Mouse (Mus musculus): ENCODE data around the gene Rln1. TPM values are rescaled to one million over a fixed set of nuclear protein-coding genes. Genes with fewer than 3 reads are reported as not detected.

Rln1 gene
- total RNA-seq, 1 experiment, result 3.4 TPM

GRCm38 (mm10) chr19:29323416-29324049, 10.9 kb downstream of the Rln1 start:
- H3K36me3 ChIP-seq (ENCODE audit: control insufficient read depth, insufficient read depth, low read length, poor library complexity, severe bottlenecking), result no peaks in the 10 kb centered on the region
- DNase-seq (ENCODE audit: low read depth, low spot score), result no peak
- in situ Hi-C loops (cut with MboI; ENCODE audit: low sequenced_read_pairs in 2 of 2, unreplicated experiment in 2 of 2), result no loop called here
- H3K4me1 ChIP-seq (ENCODE audit: control insufficient read depth in 2 of 2, insufficient read depth in 2 of 2, low read length in 2 of 2, poor library complexity in 1 of 2), result peaks cover 2 to 4% of the 10 kb centered on the region in 2 experiments; a peak in 1 of 4 replicates
- no peak overlapping the region for H3K9ac ChIP-seq (ENCODE audit: insufficient read depth, low read depth, low read length, poor library complexity, severe bottlenecking)
- TF ChIP-seq HCFC1 (IDR thresholded peaks at IDR 0.05; ENCODE audit: borderline replicate concordance, insufficient read depth, low read length), result no peak
- no peak for TF ChIP-seq ZNF384 (IDR thresholded peaks at IDR 0.05; ENCODE audit: low read depth, low read length)
- TF ChIP-seq CHD2 (IDR thresholded peaks at IDR 0.05; ENCODE audit: low read depth, low read length), result no peak
- TF ChIP-seq MAFK (IDR thresholded peaks at IDR 0.05; ENCODE audit: insufficient read depth, low read depth, low read length), result no peak
- no peak for TF ChIP-seq ZC3H11A (IDR thresholded peaks at IDR 0.05; ENCODE audit: borderline replicate concordance, low read depth, low read length)
- no peak overlapping the region for H3K4me3 ChIP-seq (ENCODE audit: insufficient read depth in 1 of 2, low read depth in 1 of 2, low read length in 2 of 2, poor library complexity in 1 of 2, severe bottlenecking in 1 of 2)
- H3K27ac ChIP-seq (ENCODE audit: insufficient read depth, low read depth, low read length, poor library complexity, severe bottlenecking), result no peak overlapping the region
- H3K9me3 ChIP-seq (ENCODE audit: control insufficient read depth, insufficient read depth, low read depth, low read length), result no peaks in the 10 kb centered on the region

- Histone ChIP-seq H3K27ac (ENCODE audit: insufficient read depth, low read depth, low read length, poor library complexity, severe bottlenecking) (no peak overlapping the region), H3K9me3 (ENCODE audit: control insufficient read depth, insufficient read depth, low read depth, low read length) (no peaks in the 10 kb centered on the region), H3K9ac (ENCODE audit: insufficient read depth, low read depth, low read length, poor library complexity, severe bottlenecking) (no peak overlapping the region), H3K36me3 (ENCODE audit: control insufficient read depth, insufficient read depth, low read length, poor library complexity, severe bottlenecking) (no peaks in the 10 kb centered on the region), H3K4me3 (ENCODE audit: insufficient read depth in 1 of 2, low read depth in 1 of 2, low read length in 2 of 2, poor library complexity in 1 of 2, severe bottlenecking in 1 of 2) (no peak overlapping the region), H3K4me1 (ENCODE audit: control insufficient read depth in 2 of 2, insufficient read depth in 2 of 2, low read length in 2 of 2, poor library complexity in 1 of 2) (no peaks in the 10 kb centered on the region)
- DNase-seq (ENCODE audit: low read depth, low spot score), result no peak
- in situ Hi-C loops (cut with MboI; ENCODE audit: low sequenced_read_pairs in 2 of 2, unreplicated experiment in 2 of 2), result no loop called here
- no peak for TF ChIP-seq HCFC1 (IDR thresholded peaks at IDR 0.05; ENCODE audit: borderline replicate concordance, insufficient read depth, low read length)
- no peak for TF ChIP-seq CHD2 (IDR thresholded peaks at IDR 0.05; ENCODE audit: low read depth, low read length)
- TF ChIP-seq ZNF384 (IDR thresholded peaks at IDR 0.05; ENCODE audit: low read depth, low read length), result no peak
- no peak for TF ChIP-seq MAFK (IDR thresholded peaks at IDR 0.05; ENCODE audit: insufficient read depth, low read depth, low read length)
- no peak for TF ChIP-seq ZC3H11A (IDR thresholded peaks at IDR 0.05; ENCODE audit: borderline replicate concordance, low read depth, low read length)
Observed at GRCm38 (mm10) chr19:29312661-29313060, 21.8 kb downstream of the Rln1 start.

GRCm38 (mm10) chr19:29311791-29312190, 22.7 kb downstream of the Rln1 start:
- Histone ChIP-seq H3K9me3 (ENCODE audit: control insufficient read depth, insufficient read depth, low read depth, low read length) (no peaks in the 10 kb centered on the region), H3K4me1 (ENCODE audit: control insufficient read depth in 2 of 2, insufficient read depth in 2 of 2, low read length in 2 of 2, poor library complexity in 1 of 2) (no peaks in the 10 kb centered on the region), H3K27ac (ENCODE audit: insufficient read depth, low read depth, low read length, poor library complexity, severe bottlenecking) (no peak overlapping the region), H3K9ac (ENCODE audit: insufficient read depth, low read depth, low read length, poor library complexity, severe bottlenecking) (no peak overlapping the region), H3K4me3 (ENCODE audit: insufficient read depth in 1 of 2, low read depth in 1 of 2, low read length in 2 of 2, poor library complexity in 1 of 2, severe bottlenecking in 1 of 2) (no peak overlapping the region), H3K36me3 (ENCODE audit: control insufficient read depth, insufficient read depth, low read length, poor library complexity, severe bottlenecking) (no peaks in the 10 kb centered on the region)
- in situ Hi-C loops (cut with MboI; ENCODE audit: low sequenced_read_pairs in 2 of 2, unreplicated experiment in 2 of 2), result no loop called here
- no peak for DNase-seq (ENCODE audit: low read depth, low spot score)
- TF ChIP-seq MAFK (IDR thresholded peaks at IDR 0.05; ENCODE audit: insufficient read depth, low read depth, low read length) (no peak), ZC3H11A (IDR thresholded peaks at IDR 0.05; ENCODE audit: borderline replicate concordance, low read depth, low read length) (no peak), ZNF384 (IDR thresholded peaks at IDR 0.05; ENCODE audit: low read depth, low read length) (no peak), CHD2 (IDR thresholded peaks at IDR 0.05; ENCODE audit: low read depth, low read length) (no peak), HCFC1 (IDR thresholded peaks at IDR 0.05; ENCODE audit: borderline replicate concordance, insufficient read depth, low read length) (no peak)

GRCm38 (mm10) chr19:29308832-29309231, 25.6 kb downstream of the Rln1 start:
- Histone ChIP-seq H3K36me3 (ENCODE audit: control insufficient read depth, insufficient read depth, low read length, poor library complexity, severe bottlenecking) (no peaks in the 10 kb centered on the region), H3K27ac (ENCODE audit: insufficient read depth, low read depth, low read length, poor library complexity, severe bottlenecking) (no peak overlapping the region), H3K4me3 (ENCODE audit: insufficient read depth in 1 of 2, low read depth in 1 of 2, low read length in 2 of 2, poor library complexity in 1 of 2, severe bottlenecking in 1 of 2) (no peak overlapping the region), H3K4me1 (ENCODE audit: control insufficient read depth in 2 of 2, insufficient read depth in 2 of 2, low read length in 2 of 2, poor library complexity in 1 of 2) (no peaks in the 10 kb centered on the region), H3K9ac (ENCODE audit: insufficient read depth, low read depth, low read length, poor library complexity, severe bottlenecking) (no peak overlapping the region), H3K9me3 (ENCODE audit: control insufficient read depth, insufficient read depth, low read depth, low read length) (no peaks in the 10 kb centered on the region)
- in situ Hi-C loops (cut with MboI; ENCODE audit: low sequenced_read_pairs in 2 of 2, unreplicated experiment in 2 of 2), result no loop called here
- DNase-seq (ENCODE audit: low read depth, low spot score), result no peak
- TF ChIP-seq HCFC1 (IDR thresholded peaks at IDR 0.05; ENCODE audit: borderline replicate concordance, insufficient read depth, low read length) (no peak), CHD2 (IDR thresholded peaks at IDR 0.05; ENCODE audit: low read depth, low read length) (no peak)

- no peak for DNase-seq (ENCODE audit: low read depth, low spot score)
Observed at GRCm38 (mm10) chr19:29302119-29302518, 32.4 kb downstream of the Rln1 start.

More at GRCm38 (mm10) chr19:29302119-29302518, 32.4 kb downstream of the Rln1 start:
- TF ChIP-seq ZC3H11A (IDR thresholded peaks at IDR 0.05; ENCODE audit: borderline replicate concordance, low read depth, low read length) (no peak), ZNF384 (IDR thresholded peaks at IDR 0.05; ENCODE audit: low read depth, low read length) (no peak), HCFC1 (IDR thresholded peaks at IDR 0.05; ENCODE audit: borderline replicate concordance, insufficient read depth, low read length) (no peak), CHD2 (IDR thresholded peaks at IDR 0.05; ENCODE audit: low read depth, low read length) (no peak), MAFK (IDR thresholded peaks at IDR 0.05; ENCODE audit: insufficient read depth, low read depth, low read length) (no peak)
- no peak overlapping the region for H3K9ac ChIP-seq (ENCODE audit: insufficient read depth, low read depth, low read length, poor library complexity, severe bottlenecking)
- no peak overlapping the region for H3K27ac ChIP-seq (ENCODE audit: insufficient read depth, low read depth, low read length, poor library complexity, severe bottlenecking)
- H3K4me1 ChIP-seq (ENCODE audit: control insufficient read depth in 2 of 2, insufficient read depth in 2 of 2, low read length in 2 of 2, poor library complexity in 1 of 2), result no peaks in the 10 kb centered on the region
- no peak overlapping the region for H3K4me3 ChIP-seq (ENCODE audit: insufficient read depth in 1 of 2, low read depth in 1 of 2, low read length in 2 of 2, poor library complexity in 1 of 2, severe bottlenecking in 1 of 2)
- in situ Hi-C loops (cut with MboI; ENCODE audit: low sequenced_read_pairs in 2 of 2, unreplicated experiment in 2 of 2), result no loop called here
- no peaks in the 10 kb centered on the region for H3K9me3 ChIP-seq (ENCODE audit: control insufficient read depth, insufficient read depth, low read depth, low read length)
- no peaks in the 10 kb centered on the region for H3K36me3 ChIP-seq (ENCODE audit: control insufficient read depth, insufficient read depth, low read length, poor library complexity, severe bottlenecking)

Data from ES-E14 (cell line).